In genomic region chr16:18145341-18145867, GRCm38 (mm10) we compare ENCODE assay signal across 21 mouse cellular contexts. TPM values are rescaled to one million over a fixed set of nuclear protein-coding genes. Genes with fewer than 3 reads are reported as not detected.
A peak's percentile ranks its signal among the peaks of the same experiment; 100 is the strongest.
DNase-seq lines count a peak whose midpoint lies in the region; ATAC-seq and TF ChIP-seq lines count a peak whose summit lies in the region.
"Had no signal": no experiment of that assay in that cellular context is flagged by ENCODE, and none has a peak within 500 bp of the region (broad histone marks: within the 10 kb centered on the region; RNA-seq: fewer than 3 reads in every experiment).

No protein-coding gene starts in this region.

- peaks cover 4% of the 10 kb centered on the region; the same call in 1 of the 2 replicates for H3K27me3 ChIP-seq in forebrain, embryonic 12.5 days
- H3K27me3 ChIP-seq in forebrain, embryonic 11.5 days (ENCODE audit: control insufficient read depth, insufficient read depth, low read length): no peaks in the 10 kb centered on the region
- H3K27me3 ChIP-seq: embryonic facial prominence, embryonic 15.5 days; intestine, embryonic 15.5 days had no signal

- no peak overlapping the region for H3K4me3 ChIP-seq in forebrain, embryonic 12.5 days (replicated peaks)
- no peak overlapping the region for H3K4me3 ChIP-seq in forebrain, embryonic 11.5 days (ENCODE audit: low read depth, low read length)
- no peak overlapping the region for H3K4me3 ChIP-seq in layer of hippocampus, adult 2 months
- H3K4me3 ChIP-seq: embryonic facial prominence, embryonic 15.5 days; erythroblast, embryonic 14.5 days; forebrain, embryonic 10.5 days; heart, embryonic 10.5 days; intestine, embryonic 15.5 days had no signal

- no peak overlapping the region for H3K9ac ChIP-seq in forebrain, embryonic 12.5 days
- H3K9ac ChIP-seq in forebrain, embryonic 11.5 days (ENCODE audit: low read length): no peak overlapping the region
- H3K9ac ChIP-seq: embryonic facial prominence, embryonic 15.5 days; intestine, embryonic 15.5 days had no signal

- peak overlapping the region; percentile 39; the same call in 1 of the 2 replicates for H3K27ac ChIP-seq in forebrain, embryonic 12.5 days
- H3K27ac ChIP-seq in forebrain, embryonic 11.5 days (ENCODE audit: low read depth, low read length): no peak overlapping the region
- H3K27ac ChIP-seq in layer of hippocampus, adult 2 months: peak overlapping the region; percentile 98
- H3K27ac ChIP-seq: embryonic facial prominence, embryonic 15.5 days; forebrain, embryonic 10.5 days; heart, embryonic 10.5 days; intestine, embryonic 15.5 days had no signal

- H3K36me3 ChIP-seq in forebrain, embryonic 12.5 days (replicated peaks): no peaks in the 10 kb centered on the region
- no peaks in the 10 kb centered on the region for H3K36me3 ChIP-seq in forebrain, embryonic 11.5 days (ENCODE audit: control insufficient read depth, insufficient read depth, low read length)
- H3K36me3 ChIP-seq: embryonic facial prominence, embryonic 15.5 days; forebrain, embryonic 10.5 days; heart, embryonic 10.5 days; intestine, embryonic 15.5 days had no signal

- no peak for TF ChIP-seq POLR2A in brain, embryonic 14.5 days (IDR thresholded peaks at IDR 0.05; ENCODE audit: borderline replicate concordance, extremely low read depth, insufficient read depth, insufficient read length, poor library complexity, severe bottlenecking)

- peaks cover 60% of the 10 kb centered on the region for H3K4me1 ChIP-seq in forebrain, embryonic 12.5 days
- H3K4me1 ChIP-seq in forebrain, embryonic 11.5 days (replicated peaks; ENCODE audit: control insufficient read depth, insufficient read depth, low read length): peaks cover 21% of the 10 kb centered on the region

- WGBS in forebrain, embryonic 12.5 days: 70% methylated on average over 5 of the region's 6 CpGs
- WGBS in forebrain, embryonic 11.5 days: 81% methylated on average over 6 of the region's 6 CpGs

- DNase-seq in forebrain, embryonic 11.5 days (ENCODE audit: low spot score): no peak
- DNase-seq in layer of hippocampus, adult 2 months (ENCODE audit: low spot score in 2 of 2): no peak
- no peak for DNase-seq in layer of hippocampus, postnatal 14 days (ENCODE audit: low spot score in 2 of 2)
- peak; percentile 8 for DNase-seq in A20 (ENCODE audit: low read depth, low spot score)
- DNase-seq in brain, embryonic 14.5 days (ENCODE audit: low read depth): peak; percentile 50
- DNase-seq: adrenal gland, adult 8-10 months; adrenal gland, postnatal 36 days; cerebellum, adult 11-12 months; cerebellum, postnatal 10 days; embryo, embryonic 11 days; gastrocnemius, postnatal 10 days; heart, adult 18-20 months; heart, postnatal 10 days; heart, postnatal 4 days had no signal

- no peak for TF ChIP-seq CTCF in layer of hippocampus, adult 2 months (conservative IDR thresholded peaks at IDR 0.05)
- TF ChIP-seq CTCF in brain, embryonic 14.5 days (IDR thresholded peaks at IDR 0.05; ENCODE audit: borderline replicate concordance, extremely low read depth, insufficient read depth, insufficient read length): no peak

- H3K9me3 ChIP-seq in forebrain, embryonic 12.5 days: no peaks in the 10 kb centered on the region
- no peaks in the 10 kb centered on the region for H3K9me3 ChIP-seq in forebrain, embryonic 11.5 days (ENCODE audit: control insufficient read depth, low read length)
- H3K9me3 ChIP-seq: embryonic facial prominence, embryonic 15.5 days; forebrain, embryonic 10.5 days; heart, embryonic 10.5 days; intestine, embryonic 15.5 days had no signal

- H3K4me2 ChIP-seq in forebrain, embryonic 12.5 days: no peak overlapping the region
- H3K4me2 ChIP-seq in forebrain, embryonic 11.5 days (ENCODE audit: low read depth, low read length, severe bottlenecking): no peak overlapping the region
- H3K4me2 ChIP-seq: embryonic facial prominence, embryonic 15.5 days; intestine, embryonic 15.5 days had no signal

- ATAC-seq in forebrain, embryonic 12.5 days (ENCODE audit: low FRiP score): no peak
- no peak for ATAC-seq in forebrain, embryonic 11.5 days (replicated peaks; ENCODE audit: low FRiP score)
- ATAC-seq: forebrain, embryonic 16.5 days; intestine, embryonic 15.5 days had no signal

RNA-seq across cellular contexts. Expression of gene Rtn4r, which starts 18.0 kb away (rescaled TPM):
- 5.4 and 6.2 TPM in 2 replicates for polyA plus RNA-seq in forebrain, embryonic 12.5 days (2016; fragmentation: Nextera tagmentation; extraction: Ambion mirVana)
- 3.2 and 4.0 TPM in 2 replicates for polyA plus RNA-seq in forebrain, embryonic 11.5 days (2014; fragmentation: Nextera tagmentation; extraction: Ambion mirVana)
- 100 to 1,000 TPM; 106 to 111 TPM for total RNA-seq in layer of hippocampus, adult 2 months (2021)
- total RNA-seq in layer of hippocampus, postnatal 14 days (2021): 10 to 100 TPM; 77.1 to 85.6 TPM
- 50.3 and 52.5 TPM in 2 replicates for polyA plus RNA-seq in brain, embryonic 14.5 days (2012; rRNA removed)

RNA-seq across cellular contexts. Expression of gene Prodh, which starts 55.4 kb away (rescaled TPM):
- polyA plus RNA-seq in forebrain, embryonic 12.5 days (2016; fragmentation: Nextera tagmentation; extraction: Ambion mirVana): 5.9 and 7.7 TPM in 2 replicates
- 10.2 and 12.2 TPM in 2 replicates for polyA plus RNA-seq in forebrain, embryonic 11.5 days (2014; fragmentation: Nextera tagmentation; extraction: Ambion mirVana)
- 10 to 100 TPM; 45.1 to 48.2 TPM for total RNA-seq in layer of hippocampus, adult 2 months (2021)
- 10 to 100 TPM; 31.0 to 43.6 TPM for total RNA-seq in layer of hippocampus, postnatal 14 days (2021)
- polyA plus RNA-seq in brain, embryonic 14.5 days (2012; rRNA removed): 6.5 and 8.0 TPM in 2 replicates

Comparison
In these comparisons a context has a peak if more than half of its experiments do, and no peak if none do; other contexts are left out.
1. DNase-seq: peak in A20 (single experiment) and brain, embryonic 14.5 days (single experiment); none in forebrain, embryonic 11.5 days (single experiment), layer of hippocampus, adult 2 months (0 of 2) and layer of hippocampus, postnatal 14 days (0 of 2).